In the genomic region with DNA sequence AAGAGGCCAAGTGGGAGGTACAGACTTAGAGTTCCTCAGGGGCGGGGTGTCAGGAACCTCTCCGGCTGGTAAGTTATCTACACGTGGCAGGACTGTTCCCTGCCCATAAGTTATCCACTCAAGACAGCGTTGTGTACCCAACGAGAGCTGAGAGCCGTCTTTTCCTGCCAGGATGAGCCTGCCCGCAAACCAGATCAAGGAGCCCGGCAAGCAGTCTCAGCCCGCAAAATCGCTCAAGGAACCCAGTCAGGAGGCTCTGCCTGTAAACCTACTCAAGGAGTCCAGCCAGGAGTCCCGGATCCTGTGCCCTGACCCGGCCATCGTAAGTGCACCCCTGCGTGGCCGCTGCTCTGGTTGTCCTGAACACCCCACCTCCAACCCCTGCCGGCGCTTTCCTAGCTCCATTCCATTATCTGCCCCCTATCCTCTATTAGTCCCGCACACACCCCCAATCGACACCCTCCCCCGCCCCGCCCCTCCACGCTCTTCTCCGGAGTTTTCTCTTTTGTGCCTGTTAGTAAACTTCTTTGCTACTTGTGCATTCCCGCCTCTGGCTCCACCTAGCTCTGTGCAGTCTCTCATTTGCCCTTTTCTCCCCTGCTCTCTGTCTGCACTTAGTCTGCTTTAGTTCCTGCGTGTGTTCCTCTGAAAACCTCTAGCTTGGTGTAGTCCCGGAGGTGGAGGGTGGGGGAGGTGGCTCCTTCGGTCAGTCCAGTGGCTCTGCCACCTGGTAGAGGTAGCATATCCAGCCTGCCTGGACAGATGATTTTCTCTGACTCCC, we compare ENCODE assay signal across 7 mouse cellular contexts. TPM values are rescaled to one million over a fixed set of nuclear protein-coding genes. Genes with fewer than 3 reads are reported as not detected.
DNase-seq lines count a peak whose midpoint lies in the region; ATAC-seq and TF ChIP-seq lines count a peak whose summit lies in the region.

No protein-coding gene starts in this region.

- H3K36me3 ChIP-seq in forebrain, embryonic 14.5 days (ENCODE audit: control insufficient read depth, insufficient read depth, low read length): no peaks in the 10 kb centered on the region
- no peaks in the 10 kb centered on the region for H3K36me3 ChIP-seq in intestine, postnatal 0 days (ENCODE audit: control insufficient read depth, insufficient read depth)
- H3K36me3 ChIP-seq in lung, embryonic 14.5 days (ENCODE audit: insufficient read depth): no peaks in the 10 kb centered on the region

- 7% methylated on average over 27 of the region's 27 CpGs for WGBS in forebrain, embryonic 14.5 days
- WGBS in intestine, postnatal 0 days: 3% methylated on average over 27 of the region's 27 CpGs
- WGBS in lung, embryonic 14.5 days: 4% methylated on average over 27 of the region's 27 CpGs

- H3K4me1 ChIP-seq in forebrain, embryonic 14.5 days (ENCODE audit: control insufficient read depth, insufficient read depth, low read length): peaks cover 10% of the 10 kb centered on the region
- H3K4me1 ChIP-seq in intestine, postnatal 0 days (replicated peaks; ENCODE audit: control insufficient read depth, insufficient read depth, low read length): no peaks in the 10 kb centered on the region
- H3K4me1 ChIP-seq in lung, embryonic 14.5 days (ENCODE audit: insufficient read depth): peaks cover 2% of the 10 kb centered on the region; the same call in 1 of the 2 replicates

- DNase-seq in adipocyte (ENCODE audit: low spot score): peak; percentile 55
- peak; percentile 11 for DNase-seq in forebrain, embryonic 14.5 days (ENCODE audit: low spot score)
- DNase-seq in lung, embryonic 14.5 days: peak; percentile 39
- DNase-seq in left cerebral cortex, adult 11 months (ENCODE audit: low spot score): no peak

- peak; percentile 51 for ATAC-seq in CD4-positive, CD25-positive, alpha-beta regulatory T cell, adult 4 months
- ATAC-seq in forebrain, embryonic 14.5 days: peak; percentile 62
- ATAC-seq in intestine, postnatal 0 days: peak; percentile 39
- peak; percentile 88 for ATAC-seq in lung, embryonic 14.5 days (ENCODE audit: insufficient read depth)
- peak; percentile 31; the same call in 1 of the 2 replicates for ATAC-seq in neutrophil, adult 5-6 weeks (ENCODE audit: extremely low read depth, insufficient number of reproducible peaks, low FRiP score, poor library complexity, severe bottlenecking)

- peak overlapping the region; percentile 52 for H3K4me2 ChIP-seq in forebrain, embryonic 14.5 days (ENCODE audit: low read length)
- H3K4me2 ChIP-seq in intestine, postnatal 0 days (replicated peaks; ENCODE audit: low read depth): peak overlapping the region; percentile 93
- peak overlapping the region; percentile 94 for H3K4me2 ChIP-seq in lung, embryonic 14.5 days

- no peaks in the 10 kb centered on the region for H3K9me3 ChIP-seq in forebrain, embryonic 14.5 days (replicated peaks; ENCODE audit: control insufficient read depth, low read length)
- no peaks in the 10 kb centered on the region for H3K9me3 ChIP-seq in intestine, postnatal 0 days (ENCODE audit: control insufficient read depth)
- 0 out of 2 replicates have a peak, but pooled peaks cover 4% of the 10 kb centered on the region for H3K9me3 ChIP-seq in lung, embryonic 14.5 days (ENCODE audit: low read depth, low read length)

- H3K4me3 ChIP-seq in forebrain, embryonic 14.5 days (ENCODE audit: low read depth, low read length): peak overlapping the region; percentile 25
- peak overlapping the region; percentile 49 for H3K4me3 ChIP-seq in intestine, postnatal 0 days (ENCODE audit: low read depth, low read length)
- peak overlapping the region; percentile 44 for H3K4me3 ChIP-seq in lung, embryonic 14.5 days (ENCODE audit: low read depth, low read length)

- H3K27ac ChIP-seq in forebrain, embryonic 14.5 days (ENCODE audit: low read depth, low read length): no peak overlapping the region
- no peak overlapping the region; the same call in 1 of the 2 replicates for H3K27ac ChIP-seq in intestine, postnatal 0 days (ENCODE audit: low read depth, low read length)
- H3K27ac ChIP-seq in lung, embryonic 14.5 days (ENCODE audit: low read depth): peak overlapping the region; percentile 58

- H3K9ac ChIP-seq in forebrain, embryonic 14.5 days (ENCODE audit: low read length): peak overlapping the region; percentile 58
- H3K9ac ChIP-seq in intestine, postnatal 0 days (ENCODE audit: low read depth, low read length): peak overlapping the region; percentile 34; the same call in 1 of the 2 replicates
- H3K9ac ChIP-seq in lung, embryonic 14.5 days: peak overlapping the region; percentile 59

- no peak for TF ChIP-seq CTCF in intestine, postnatal 0 days (IDR thresholded peaks at IDR 0.05; ENCODE audit: low read depth)
- TF ChIP-seq CTCF in lung, embryonic 14.5 days (IDR thresholded peaks at IDR 0.05; ENCODE audit: low read depth): no peak

- H3K27me3 ChIP-seq in forebrain, embryonic 14.5 days (replicated peaks; ENCODE audit: control insufficient read depth, insufficient read depth, low read length): no peaks in the 10 kb centered on the region
- H3K27me3 ChIP-seq in intestine, postnatal 0 days (replicated peaks; ENCODE audit: control insufficient read depth, insufficient read depth, low read length): no peaks in the 10 kb centered on the region
- H3K27me3 ChIP-seq in lung, embryonic 14.5 days (ENCODE audit: insufficient read depth, low read length): no peaks in the 10 kb centered on the region

RNA-seq across cellular contexts. Expression of gene Kctd14, which starts 2.2 kb away (rescaled TPM):
- polyA plus RNA-seq in CD4-positive, CD25-positive, alpha-beta regulatory T cell, adult 4 months (2017; shearing (Covaris generic)): under 1 TPM; 0.43 to 0.94 TPM
- polyA plus RNA-seq in forebrain, embryonic 14.5 days (2014; fragmentation: Nextera tagmentation; extraction: Ambion mirVana): 1.4 and 1.8 TPM in 2 replicates
- 4.8 and 5.3 TPM in 2 replicates for polyA plus RNA-seq in intestine, postnatal 0 days (2015; fragmentation: Nextera tagmentation; extraction: Ambion mirVana)
- 3.1 and 4.2 TPM in 2 replicates for polyA plus RNA-seq in lung, embryonic 14.5 days (2014; fragmentation: Nextera tagmentation; extraction: Ambion mirVana)
- total RNA-seq in neutrophil, adult 5-6 weeks (2017): 7.1 and 9.7 TPM in 2 replicates

RNA-seq across cellular contexts. Expression of gene Ints4, which starts 27.4 kb away (rescaled TPM):
- 10 to 100 TPM; 46.2 to 64.2 TPM for polyA plus RNA-seq in CD4-positive, CD25-positive, alpha-beta regulatory T cell, adult 4 months (2017; shearing (Covaris generic))
- polyA plus RNA-seq in forebrain, embryonic 14.5 days (2014; fragmentation: Nextera tagmentation; extraction: Ambion mirVana): 54.6 and 65.2 TPM in 2 replicates
- polyA plus RNA-seq in intestine, postnatal 0 days (2015; fragmentation: Nextera tagmentation; extraction: Ambion mirVana): 14.3 and 15.9 TPM in 2 replicates
- 53.1 and 62.0 TPM in 2 replicates for polyA plus RNA-seq in lung, embryonic 14.5 days (2014; fragmentation: Nextera tagmentation; extraction: Ambion mirVana)
- 68.8 and 73.8 TPM in 2 replicates for total RNA-seq in neutrophil, adult 5-6 weeks (2017)

RNA-seq across cellular contexts. Expression of gene Thrsp, which starts 35.8 kb away (rescaled TPM):
- under 1 TPM in 1 of 2 experiments, not detected in 1; 0.84 TPM for polyA plus RNA-seq in CD4-positive, CD25-positive, alpha-beta regulatory T cell, adult 4 months (2017; shearing (Covaris generic))
- 3.2 and 3.7 TPM in 2 replicates for polyA plus RNA-seq in forebrain, embryonic 14.5 days (2014; fragmentation: Nextera tagmentation; extraction: Ambion mirVana)
- polyA plus RNA-seq in intestine, postnatal 0 days (2015; fragmentation: Nextera tagmentation; extraction: Ambion mirVana): 1.6 and 2.4 TPM in 2 replicates
- polyA plus RNA-seq in lung, embryonic 14.5 days (2014; fragmentation: Nextera tagmentation; extraction: Ambion mirVana): 0.58 and 0.61 TPM in 2 replicates
- total RNA-seq in neutrophil, adult 5-6 weeks (2017): not detected in 2 replicates

RNA-seq across cellular contexts. Expression of gene Ndufc2, which starts 53.5 kb away (rescaled TPM):
- 100 to 1,000 TPM; 159 to 178 TPM for polyA plus RNA-seq in CD4-positive, CD25-positive, alpha-beta regulatory T cell, adult 4 months (2017; shearing (Covaris generic))
- polyA plus RNA-seq in forebrain, embryonic 14.5 days (2014; fragmentation: Nextera tagmentation; extraction: Ambion mirVana): 473 and 569 TPM in 2 replicates
- 517 and 549 TPM in 2 replicates for polyA plus RNA-seq in intestine, postnatal 0 days (2015; fragmentation: Nextera tagmentation; extraction: Ambion mirVana)
- 345 and 369 TPM in 2 replicates for polyA plus RNA-seq in lung, embryonic 14.5 days (2014; fragmentation: Nextera tagmentation; extraction: Ambion mirVana)
- total RNA-seq in neutrophil, adult 5-6 weeks (2017): 31.3 and 32.9 TPM in 2 replicates

Comparison
In these comparisons a context has a peak if more than half of its experiments do, and no peak if none do; other contexts are left out.
1. ATAC-seq: peak in every context shown above with its lines; median percentile 88 in lung, embryonic 14.5 days; 62 in forebrain, embryonic 14.5 days; 51 in CD4-positive, CD25-positive, alpha-beta regulatory T cell, adult 4 months; 39 in intestine, postnatal 0 days; 31 in neutrophil, adult 5-6 weeks.